Mouse (Mus musculus) thymus, postnatal 14 days (tissue): ENCODE measurements around the gene Bud23.
"Not testable (repeated sequence)": the region's sequence is repeated elsewhere in the genome, so short reads cannot be mapped to it uniquely, and the experiment has no call there.

ENCODE experiments used
- DNase-seq: peaks from one replicate; pipeline ENCODE4 v3.0.0; 2021

The Bud23 gene

DNA sequence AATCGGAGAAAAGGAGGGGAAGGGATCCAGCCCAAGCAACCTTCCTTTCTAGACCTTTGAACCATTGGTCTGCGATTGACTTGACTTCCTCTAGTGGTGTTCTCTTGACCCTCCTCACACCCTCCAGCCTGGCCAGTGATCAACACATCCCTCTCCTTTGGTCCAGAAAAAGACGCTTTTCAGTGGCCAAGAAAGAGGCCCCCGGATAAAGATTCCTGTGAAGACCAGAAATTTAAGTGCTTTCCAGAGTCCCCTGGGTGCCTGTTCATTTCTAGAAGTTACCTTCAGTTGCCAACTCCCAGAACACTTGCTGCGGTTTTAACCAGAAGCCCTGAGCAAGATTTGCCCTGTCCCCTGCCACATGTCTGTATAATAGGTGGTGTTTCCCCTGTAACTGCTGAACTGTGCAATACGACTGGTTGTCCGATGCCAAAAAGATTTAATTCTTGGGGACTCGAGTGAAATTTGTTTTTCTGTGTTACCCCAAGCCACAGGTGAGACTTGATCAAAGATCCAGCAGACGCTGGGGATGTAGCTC, at the start of gene Bud23:
Bud23 (minus strand) TSS at position 51 of the 538 bp plus-strand sequence.
- DNase-seq = not testable (repeated sequence)

DNA sequence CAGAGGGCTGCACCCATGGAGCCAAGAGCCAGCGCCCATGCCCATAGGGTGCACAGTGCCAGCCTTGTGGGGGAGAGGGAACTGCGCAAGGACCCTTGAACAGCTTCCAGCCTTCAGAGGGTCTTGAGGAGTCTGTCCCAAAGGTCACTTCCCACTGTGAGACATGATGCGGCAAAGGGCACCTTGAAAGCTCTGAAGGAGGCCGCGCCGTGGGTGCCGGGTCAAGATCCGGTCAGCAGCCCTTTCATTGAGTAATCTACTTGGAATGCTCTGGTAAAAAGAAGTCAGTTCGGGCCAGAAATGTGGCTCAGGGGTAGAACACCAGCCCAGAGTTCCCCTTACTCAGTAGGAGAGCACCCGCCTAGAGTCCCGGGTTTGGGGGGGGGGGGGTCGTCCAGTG, 49.0 kb upstream of the Bud23 start:
- DNase-seq = no peak

- no peak for DNase-seq
These were observed 45.2 kb upstream of the Bud23 start for GRCm38 (mm10) chr5:135109976-135110375.

- DNase-seq = no peak
These were observed 44.7 kb upstream of the Bud23 start for GRCm38 (mm10) chr5:135109426-135109825.

DNA sequence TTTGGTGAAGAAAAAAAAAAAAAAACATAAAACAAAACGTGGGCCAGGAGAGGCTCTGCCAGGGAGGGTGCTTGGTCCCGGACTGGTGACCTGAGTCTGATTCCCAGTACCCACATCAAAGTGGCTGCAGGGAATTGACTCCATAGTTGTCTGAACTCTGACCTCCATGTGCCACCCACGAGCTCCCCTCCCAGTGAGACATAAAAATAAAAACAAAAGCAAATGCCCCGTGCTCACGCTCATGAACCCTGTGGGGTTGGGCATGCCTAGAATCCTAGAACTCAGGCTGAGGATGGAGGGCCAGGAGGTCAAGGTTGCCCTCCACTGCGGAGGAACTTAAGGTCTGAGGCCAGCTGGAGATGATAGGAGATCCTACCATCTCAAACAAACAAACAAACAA, 44.3 kb upstream of the Bud23 start:
- DNase-seq = no peak

DNA sequence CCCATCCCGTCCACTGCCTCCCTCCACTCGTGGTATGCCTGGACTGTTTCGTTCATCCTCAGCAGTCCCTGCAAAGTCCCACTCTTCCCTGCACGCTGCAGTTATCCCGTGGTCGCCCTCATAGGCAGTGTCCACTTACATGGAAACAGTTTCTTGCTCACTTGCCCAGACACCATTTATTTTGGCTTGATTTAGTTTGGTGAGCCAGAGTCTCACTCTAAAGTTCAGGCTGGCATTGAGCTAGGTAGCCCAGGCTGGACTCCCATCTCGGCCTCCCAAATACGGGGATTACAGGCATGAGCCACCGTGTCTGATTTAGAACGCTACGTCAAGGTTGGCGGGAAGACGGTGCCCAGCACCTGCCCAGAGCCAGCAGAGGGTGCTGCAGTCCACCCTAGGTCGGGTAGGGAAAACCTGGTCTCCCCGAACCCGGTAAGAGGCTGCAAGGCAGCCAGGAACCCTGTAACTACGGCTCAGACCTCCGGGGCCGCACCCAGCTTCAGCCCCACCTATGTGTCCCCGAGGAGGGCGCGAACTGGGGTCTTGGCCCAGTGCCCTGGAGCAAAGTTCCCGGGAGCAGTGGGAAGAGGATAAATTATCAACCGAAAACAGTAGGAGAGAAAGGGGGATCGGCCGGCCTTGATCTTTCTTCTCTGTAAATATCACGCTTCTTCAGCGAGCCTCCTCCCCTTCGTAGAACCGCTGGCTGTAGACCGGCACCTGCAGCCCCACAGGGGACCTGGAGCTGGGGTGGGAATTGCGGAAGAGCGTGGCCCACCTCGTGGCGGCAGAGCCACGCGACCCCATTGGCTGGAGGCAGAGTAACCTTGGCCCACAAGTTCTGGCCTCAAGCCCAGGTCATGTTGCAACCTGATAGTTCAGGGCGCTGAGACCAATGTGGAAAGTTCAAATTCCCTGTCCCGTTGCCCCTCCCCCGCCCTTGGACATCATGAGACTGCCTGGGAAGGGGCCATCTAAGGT, 43.1 kb upstream of the Bud23 start:
- DNase-seq = peak; percentile 57

GRCm38 (mm10) chr5:135106758-135107256, 42.0 kb upstream of the Bud23 start:
- DNase-seq = peak; percentile 75

- peak; percentile 32 for DNase-seq
These were observed 39.4 kb upstream of the Bud23 start for GRCm38 (mm10) chr5:135103999-135104660.

- DNase-seq = no peak
These were observed 36.2 kb upstream of the Bud23 start for GRCm38 (mm10) chr5:135100981-135101380.

- no peak for DNase-seq
These were observed 24.9 kb upstream of the Bud23 start, which contains the start of gene Mlxipl for GRCm38 (mm10) chr5:135089653-135090052. TSS of gene Mlxipl (plus strand) at chr5:135089890.

DNA sequence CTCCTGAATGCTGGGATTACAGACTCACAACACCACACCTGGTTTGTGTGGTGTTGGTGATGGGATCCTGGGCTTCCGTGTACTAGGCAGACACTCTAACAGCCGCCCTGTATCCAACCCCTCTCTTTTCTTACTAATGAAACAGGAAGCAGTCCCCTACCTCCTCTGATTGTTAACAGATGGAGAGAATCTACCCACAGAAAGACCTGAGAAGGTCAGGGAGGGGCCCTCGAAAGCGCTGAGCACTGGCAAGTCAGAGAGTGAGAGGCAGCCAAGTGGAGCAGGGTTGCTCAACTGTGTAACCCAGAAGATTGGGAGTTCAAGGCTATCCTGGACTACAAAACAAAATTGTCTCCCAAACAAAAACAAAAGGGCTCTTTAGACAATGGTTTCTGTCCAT, 22.1 kb upstream of the Bud23 start:
- DNase-seq = no peak

- DNase-seq = no peak
These were observed 15.8 kb upstream of the Bud23 start for GRCm38 (mm10) chr5:135080539-135080938.

DNA sequence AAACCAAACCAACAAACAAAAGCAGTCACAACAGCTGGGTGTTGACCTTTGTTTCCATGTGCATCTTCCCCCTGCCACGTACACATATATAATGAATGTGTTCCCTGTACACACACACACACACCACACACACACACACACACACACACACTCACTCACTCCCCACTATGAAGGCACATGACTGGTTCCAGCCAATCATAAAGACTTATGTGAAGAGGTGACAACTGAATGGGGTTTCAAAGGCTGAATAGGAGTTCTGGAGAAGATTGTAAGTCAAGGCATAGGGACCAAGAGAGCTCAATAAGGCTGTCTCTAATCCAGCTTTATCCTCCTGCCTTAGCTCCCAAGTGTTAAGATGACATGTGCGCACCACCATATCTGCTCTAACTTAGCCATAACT, 14.8 kb upstream of the Bud23 start:
- DNase-seq = no peak

GRCm38 (mm10) chr5:135078482-135078810, 13.7 kb upstream of the Bud23 start:
- DNase-seq = no peak

GRCm38 (mm10) chr5:135077564-135078481, 13.1 kb upstream of the Bud23 start, which contains the start of gene Vps37d:
TSS of gene Vps37d (minus strand) at chr5:135078266.
- peak; percentile 92 for DNase-seq

DNA sequence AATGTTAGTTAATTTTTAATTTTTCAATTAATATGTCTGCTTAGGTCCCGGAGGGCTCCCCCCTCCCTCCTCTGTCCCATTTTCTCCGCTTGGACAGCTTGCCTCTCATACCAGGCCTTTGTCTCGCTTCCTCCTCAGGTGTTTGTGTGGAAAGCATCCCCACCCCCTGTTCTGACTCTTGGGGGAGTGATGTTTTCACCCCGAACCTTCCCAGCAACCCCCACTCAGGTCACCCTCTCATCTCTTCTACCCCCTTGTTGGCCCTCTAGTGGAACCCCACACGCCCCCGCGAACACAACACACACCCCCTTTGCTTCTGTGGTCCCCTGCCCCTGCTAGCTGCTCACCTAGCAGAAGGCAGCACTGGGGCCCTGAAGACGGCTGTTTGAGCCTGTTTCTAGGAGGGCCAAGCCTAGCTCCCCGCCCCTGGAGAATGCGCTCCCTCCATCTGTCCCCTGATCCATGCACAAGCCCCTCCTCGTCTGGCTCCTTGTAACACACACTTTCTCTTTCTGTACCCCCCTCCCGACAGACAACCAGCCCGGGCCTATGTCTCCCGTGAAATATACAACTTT, 12.3 kb upstream of the Bud23 start:
- no peak for DNase-seq

GRCm38 (mm10) chr5:135076368-135076767, 11.6 kb upstream of the Bud23 start:
- no peak for DNase-seq

DNA sequence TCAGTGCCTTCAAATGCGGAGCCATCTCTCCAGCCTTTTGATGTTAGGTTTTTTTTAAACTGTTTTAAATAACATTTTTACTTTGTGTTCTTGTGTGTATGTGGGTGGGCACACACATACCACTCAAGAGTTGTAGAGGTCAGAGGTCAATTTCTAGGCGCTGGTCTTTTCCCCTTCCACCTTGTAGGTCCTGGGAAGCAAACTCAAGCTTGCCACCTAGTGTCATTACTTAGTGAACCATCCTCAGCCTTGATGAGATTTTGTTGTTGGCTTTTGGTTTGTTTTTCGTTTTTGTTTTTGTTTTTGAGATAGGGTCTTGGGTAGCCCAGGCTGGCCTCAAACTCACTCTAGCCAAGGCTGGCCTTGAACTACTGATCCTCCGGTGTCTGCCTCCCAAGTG, 10.9 kb upstream of the Bud23 start:
- no peak for DNase-seq

GRCm38 (mm10) chr5:135073349-135074150, 8.8 kb upstream of the Bud23 start:
- DNase-seq = no peak

DNA sequence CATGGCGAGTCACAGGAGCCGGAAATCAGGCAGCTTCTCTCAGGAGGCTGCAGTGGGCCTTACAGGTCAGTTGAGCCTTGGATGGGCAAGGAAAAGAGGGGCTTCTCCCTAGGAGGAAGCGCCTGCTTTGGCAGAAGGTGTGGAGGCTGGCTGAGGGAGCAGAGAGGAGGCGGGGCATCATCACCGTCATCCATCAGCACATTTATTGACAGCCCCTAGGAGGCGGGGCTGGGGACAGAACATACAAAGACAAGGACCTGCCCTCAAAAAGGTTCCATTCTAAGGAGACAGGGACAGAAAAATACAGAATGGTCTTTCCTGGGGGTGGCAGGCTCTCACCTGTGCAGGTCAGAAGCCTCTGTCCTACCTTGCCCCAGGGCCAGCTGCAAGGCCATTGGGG, 8.0 kb upstream of the Bud23 start:
- DNase-seq = no peak

- no peak for DNase-seq
These were observed 7.3 kb upstream of the Bud23 start for GRCm38 (mm10) chr5:135072061-135072460.
